Mouse (Mus musculus): ENCODE data around the gene Trim32.

Gene Trim32

DNA sequence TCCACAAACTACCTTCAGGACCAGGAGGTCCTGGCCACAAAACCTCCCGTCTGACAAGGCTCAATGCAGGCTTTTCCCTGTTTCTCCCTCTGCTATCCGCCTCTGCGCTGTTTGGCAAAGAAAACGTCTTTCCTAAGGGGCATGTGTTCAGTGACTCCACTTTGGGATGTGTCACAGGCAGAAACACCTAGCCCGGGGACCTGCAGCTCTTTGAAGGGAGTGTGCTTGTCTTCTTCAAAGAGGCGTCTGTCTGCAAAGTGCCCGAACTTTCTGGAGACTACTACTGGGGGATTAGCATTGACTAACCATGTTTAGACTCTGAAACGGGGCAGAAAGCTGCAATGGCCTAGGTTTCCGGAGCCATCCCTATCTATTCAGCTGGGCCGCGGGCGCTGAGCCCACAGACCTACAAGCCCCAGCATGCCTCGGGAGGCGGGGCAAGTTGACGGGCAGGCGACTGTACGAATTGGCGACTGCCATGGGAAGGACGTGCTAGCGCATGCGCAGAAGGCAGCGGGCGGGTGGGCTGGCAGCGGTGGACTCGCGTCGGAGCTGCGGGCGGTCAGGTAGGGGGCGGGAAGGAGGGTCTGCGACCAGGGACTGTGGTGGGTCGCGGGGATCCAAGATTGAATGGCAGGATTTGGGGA lies at the start of gene Trim32:
Trim32 (plus strand) TSS at position 483 of the 647 bp plus-strand sequence.
- DNase-seq: peak; percentile 98

DNA sequence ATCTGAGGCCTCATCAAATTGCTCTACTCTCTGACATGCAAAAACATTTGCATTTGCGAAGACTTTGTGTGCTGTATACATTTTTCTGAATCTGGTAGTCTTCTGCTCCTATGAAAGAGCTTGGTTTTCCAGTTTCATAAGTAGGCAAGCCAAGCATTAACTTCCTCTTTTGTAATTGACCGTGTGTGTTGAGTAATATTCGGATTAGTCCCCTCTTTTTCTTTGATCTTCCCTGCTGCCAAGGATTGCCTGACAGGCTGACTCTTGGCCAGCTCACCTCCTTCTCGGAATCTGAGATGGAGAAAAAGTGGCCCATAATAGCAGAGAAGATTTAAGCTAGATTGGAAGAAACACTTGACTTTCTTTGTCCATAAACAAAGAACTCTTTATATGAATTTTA lies 39.3 kb upstream of the Trim32 start:
- no peak for DNase-seq

GRCm38 (mm10) chr4:65580254-65580653 lies 24.5 kb upstream of the Trim32 start:
- no peak for DNase-seq

DNA sequence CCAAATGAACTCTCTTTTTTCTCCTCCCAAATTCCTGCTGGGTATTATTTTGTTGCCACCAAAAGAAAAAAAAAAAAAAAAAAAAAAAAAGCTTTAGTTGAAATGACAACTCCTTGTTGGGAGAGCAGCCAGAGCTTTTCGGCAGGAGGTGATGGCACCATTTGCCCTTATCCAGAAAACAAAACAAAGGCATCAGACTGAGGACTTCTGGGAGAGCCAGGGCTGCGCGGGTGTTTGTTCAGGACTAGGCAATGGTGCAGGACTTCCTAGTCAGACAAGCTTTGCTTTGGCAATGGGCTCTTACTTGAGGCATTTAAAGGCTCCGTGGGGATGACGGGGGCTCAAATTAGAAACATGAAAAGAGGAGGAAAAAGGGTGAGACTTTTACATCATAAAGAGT lies 17.8 kb upstream of the Trim32 start:
- DNase-seq: peak; percentile 85

- DNase-seq: peak; percentile 53
Measured at GRCm38 (mm10) chr4:65589780-65590179, 15.0 kb upstream of the Trim32 start.

- DNase-seq: no peak
Measured at GRCm38 (mm10) chr4:65594601-65595369, 10.0 kb upstream of the Trim32 start.

- no peak for DNase-seq
Measured at GRCm38 (mm10) chr4:65605151-65605702, 441 bp downstream of the Trim32 start.

- DNase-seq: peak; percentile 46
Measured at GRCm38 (mm10) chr4:65607184-65607631, 2.4 kb downstream of the Trim32 start.

- peak; percentile 52 for DNase-seq
Measured at GRCm38 (mm10) chr4:65608112-65608511, 3.3 kb downstream of the Trim32 start.

- peak; percentile 67 for DNase-seq
Measured at GRCm38 (mm10) chr4:65610329-65610728, 5.5 kb downstream of the Trim32 start.

DNA sequence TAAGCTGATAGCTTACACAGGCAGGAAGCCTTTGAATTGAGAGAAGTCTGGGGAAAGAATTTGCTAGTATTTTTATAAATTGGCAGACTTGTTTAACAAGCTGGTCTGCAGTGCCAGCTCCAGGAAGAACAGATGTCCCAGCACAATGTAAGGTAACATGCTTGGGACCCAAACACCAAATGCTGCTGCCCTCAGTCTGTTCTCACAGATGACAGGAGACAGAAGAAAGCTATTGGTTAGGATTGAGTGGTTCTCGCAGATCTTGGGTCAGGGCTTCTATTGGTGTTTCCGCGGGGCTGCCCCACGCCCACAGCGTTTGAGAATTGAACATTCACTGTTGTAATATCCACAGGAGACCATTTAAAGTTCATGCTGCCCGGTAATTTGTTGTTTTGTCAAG lies 6.1 kb downstream of the Trim32 start:
- peak; percentile 83 for DNase-seq

DNA sequence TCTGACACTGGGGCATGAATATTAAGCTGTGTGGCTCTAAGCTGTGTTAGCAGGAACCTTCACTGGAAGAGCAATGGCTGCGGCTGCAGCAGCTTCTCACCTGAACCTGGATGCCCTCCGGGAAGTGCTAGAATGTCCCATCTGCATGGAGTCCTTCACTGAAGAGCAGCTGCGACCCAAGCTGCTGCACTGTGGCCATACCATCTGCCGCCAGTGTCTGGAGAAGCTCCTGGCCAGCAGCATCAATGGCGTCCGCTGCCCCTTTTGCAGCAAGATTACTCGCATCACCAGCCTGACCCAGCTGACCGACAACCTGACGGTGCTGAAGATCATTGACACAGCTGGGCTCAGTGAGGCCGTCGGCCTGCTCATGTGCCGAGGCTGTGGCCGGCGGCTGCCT lies 8.3 kb downstream of the Trim32 start:
- DNase-seq: peak; percentile 60

DNA sequence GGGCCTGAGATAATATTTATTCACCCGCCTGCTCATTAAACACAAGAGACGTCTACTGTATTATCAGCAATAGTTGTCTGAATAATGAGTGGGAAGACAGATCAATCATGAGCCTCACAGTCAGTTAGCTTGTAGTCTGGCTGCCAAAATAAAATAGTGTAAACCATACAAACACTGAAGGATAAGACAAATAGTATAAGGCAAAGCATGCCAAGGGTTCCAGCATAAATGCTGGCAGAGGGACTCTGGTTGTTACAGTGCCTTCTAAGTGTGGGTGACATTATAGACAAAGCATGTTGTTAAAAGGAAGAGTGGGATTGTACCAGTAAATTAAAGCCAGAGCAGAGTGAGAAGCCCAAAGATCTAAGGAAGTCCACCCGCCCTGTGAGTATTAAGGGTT lies 15.3 kb downstream of the Trim32 start:
- DNase-seq: no peak

DNA sequence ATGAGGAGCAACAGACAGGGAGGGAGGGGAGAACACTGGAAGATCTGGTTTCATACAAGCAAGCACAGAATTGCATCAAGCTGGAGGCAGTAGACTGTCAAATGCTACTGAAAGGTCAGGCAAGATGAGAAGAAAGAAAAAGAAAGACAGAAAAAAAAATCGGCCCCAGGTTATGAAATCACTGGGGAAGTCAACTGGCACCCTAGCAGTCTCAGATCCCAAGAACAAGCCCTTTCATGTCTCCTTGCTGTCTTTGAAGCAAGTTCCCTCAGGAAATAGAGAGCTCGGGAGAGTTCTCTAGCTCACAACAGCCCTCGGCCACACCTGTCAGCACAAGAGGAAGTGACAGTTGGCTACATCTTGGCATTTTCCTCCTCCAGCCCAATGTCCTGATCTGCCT lies 33.4 kb downstream of the Trim32 start:
- no peak for DNase-seq

GRCm38 (mm10) chr4:65642611-65643010 lies 37.8 kb downstream of the Trim32 start:
- DNase-seq: no peak

GRCm38 (mm10) chr4:65654723-65655122 lies 49.9 kb downstream of the Trim32 start:
- DNase-seq: peak; percentile 77

- DNase-seq: no peak
Measured at GRCm38 (mm10) chr4:65663176-65663575, 58.4 kb downstream of the Trim32 start.
